Mouse (Mus musculus): ENCODE data around the gene Fam25c. TPM values are rescaled to one million over a fixed set of nuclear protein-coding genes. Genes with fewer than 3 reads are reported as not detected.
"Not testable (repeated sequence)": the region's sequence is repeated elsewhere in the genome, so short reads cannot be mapped to it uniquely, and the experiment has no call there.

Gene Fam25c
- not detected for total RNA-seq (2022)

DNA sequence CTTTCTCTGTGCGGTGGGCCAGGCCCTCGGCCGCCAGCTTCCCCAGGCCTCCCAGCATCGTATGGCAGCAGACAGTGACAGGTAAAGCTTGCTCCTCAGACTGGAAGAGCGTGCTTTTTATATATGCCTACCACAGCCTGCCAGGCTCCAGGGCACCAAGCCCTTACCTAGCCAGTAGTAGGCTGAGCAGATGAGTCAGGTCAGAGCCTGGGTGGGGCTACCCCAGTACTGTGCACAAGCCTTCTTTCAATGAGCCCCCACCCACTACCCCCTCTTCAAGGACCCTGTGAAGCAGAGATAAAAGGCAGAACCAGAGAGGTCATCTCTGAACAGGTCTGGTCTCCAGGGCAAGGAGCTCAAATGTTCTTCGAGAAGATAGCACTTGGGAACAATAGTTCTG lies at the start of gene Fam25c:
Fam25c (minus strand) TSS at position 133 of the 400 bp plus-strand sequence.
- DNase-seq (ENCODE audit: low spot score): no peak

DNA sequence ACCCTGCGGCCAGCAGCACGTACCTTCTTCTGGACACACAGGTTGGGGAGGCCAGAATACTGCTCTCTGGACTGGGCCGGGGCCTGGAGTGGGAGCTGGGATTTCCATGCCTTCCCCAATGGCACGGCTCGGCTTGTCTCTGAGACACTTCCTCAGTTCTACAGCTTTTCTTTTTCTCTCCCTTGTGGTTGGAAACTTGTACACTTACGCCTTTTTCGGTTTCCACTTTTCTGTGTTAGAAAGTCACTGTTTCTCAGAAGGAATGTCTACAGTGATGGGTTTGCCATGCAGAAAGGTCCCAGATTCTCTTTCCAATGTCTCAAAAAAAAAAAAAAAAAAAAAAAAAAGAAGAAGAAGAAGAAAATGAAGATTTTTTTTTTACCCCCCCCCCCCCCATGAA lies 48.2 kb upstream of the Fam25c start:
- DNase-seq (ENCODE audit: low spot score): no peak

DNA sequence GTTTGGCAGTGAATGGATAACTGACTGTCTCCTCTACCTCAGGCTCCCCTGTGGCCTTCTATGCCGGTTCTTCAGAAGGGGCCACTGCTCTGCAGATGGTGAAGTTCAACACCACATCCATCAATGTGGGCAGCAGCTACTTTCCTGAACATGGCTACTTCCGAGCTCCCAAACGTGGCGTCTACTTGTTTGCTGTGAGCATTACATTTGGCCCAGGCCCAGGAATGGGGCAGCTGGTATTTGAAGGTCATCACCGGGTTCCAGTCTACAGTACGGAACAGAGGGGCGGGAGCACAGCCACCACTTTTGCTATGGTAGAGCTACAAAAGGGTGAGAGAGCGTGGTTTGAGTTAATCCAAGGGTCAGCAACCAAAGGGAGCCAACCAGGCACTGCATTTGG lies 47.6 kb upstream of the Fam25c start:
- DNase-seq (ENCODE audit: low spot score): no peak

DNA sequence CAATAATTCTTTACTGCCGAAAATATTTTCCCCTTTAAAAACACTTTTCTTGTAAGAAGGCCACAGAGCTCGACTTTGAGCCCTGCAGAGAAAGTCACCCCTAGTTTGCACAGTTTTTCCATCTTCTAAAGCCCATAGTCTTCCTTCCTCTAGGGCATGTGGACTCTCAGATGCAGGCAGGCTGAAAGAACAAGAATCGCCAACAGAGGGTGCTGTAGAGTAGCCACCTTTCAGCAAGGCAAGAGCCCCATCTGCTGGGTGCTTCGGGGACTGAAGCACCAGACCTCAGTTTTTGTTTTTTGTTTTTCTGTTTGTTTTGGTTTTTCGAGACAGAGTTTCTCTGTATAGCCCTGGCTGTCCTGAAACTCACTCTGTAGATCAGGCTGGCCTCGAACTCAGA lies 45.9 kb upstream of the Fam25c start:
- peak; percentile 84 for DNase-seq (ENCODE audit: low spot score)

DNA sequence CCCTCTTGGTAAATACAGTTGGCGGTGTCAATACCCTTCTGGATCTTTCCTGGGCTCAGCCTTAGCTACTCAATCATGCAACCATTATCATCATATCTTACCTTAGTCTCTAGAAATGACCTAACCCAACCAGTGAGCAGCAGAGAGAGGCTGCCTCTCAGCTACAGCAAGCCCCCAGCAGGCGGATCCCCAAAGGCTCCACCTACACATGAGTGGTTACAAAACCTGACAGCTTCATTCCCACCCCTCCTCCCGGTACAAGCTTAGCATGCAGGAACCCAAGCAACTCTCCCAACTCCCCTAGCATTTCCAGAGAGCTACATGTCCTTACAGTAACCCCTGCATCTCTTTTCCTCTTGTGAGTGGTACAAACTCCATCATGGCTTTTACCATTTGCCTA lies 44.8 kb upstream of the Fam25c start:
- DNase-seq (ENCODE audit: low spot score): no peak

DNA sequence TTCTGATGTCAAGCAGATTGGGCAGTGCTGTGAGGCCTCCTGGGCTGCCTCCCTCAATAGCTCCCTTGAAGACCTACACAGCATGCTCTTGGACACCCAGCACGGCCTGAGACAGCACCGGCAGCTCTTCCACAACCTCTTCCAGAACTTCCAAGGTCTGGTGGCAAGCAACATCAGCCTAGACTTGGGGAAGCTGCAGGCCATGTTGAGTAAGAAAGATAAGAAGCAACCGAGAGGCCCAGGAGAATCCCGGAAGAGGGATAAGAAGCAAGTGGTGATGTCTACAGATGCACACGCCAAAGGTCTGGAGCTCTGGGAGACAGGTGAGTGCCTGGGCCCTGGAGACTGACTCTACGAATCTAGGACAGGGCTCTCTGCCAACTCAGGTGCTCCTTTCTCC lies 44.1 kb upstream of the Fam25c start:
- no peak for DNase-seq (ENCODE audit: low spot score)

DNA sequence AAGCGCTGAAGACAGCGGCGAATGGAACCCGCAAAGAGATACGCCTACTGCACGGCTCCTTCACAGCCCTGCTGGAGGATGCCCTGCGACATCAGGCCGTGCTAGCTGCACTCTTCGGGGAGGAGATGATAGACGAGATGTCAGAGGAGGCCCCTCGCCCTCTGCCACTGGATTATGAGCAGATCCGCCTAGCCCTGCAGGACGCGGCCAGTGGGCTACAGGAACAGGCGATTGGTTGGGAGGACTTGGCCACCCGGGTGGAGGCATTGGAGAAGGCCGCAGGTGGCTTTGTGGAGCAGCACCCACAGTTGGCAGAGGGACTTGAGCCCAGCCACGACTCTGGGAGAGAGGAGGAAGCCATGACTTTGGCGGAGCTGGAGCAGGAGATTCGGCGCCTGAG lies 43.7 kb upstream of the Fam25c start:
- DNase-seq (ENCODE audit: low spot score): no peak

DNA sequence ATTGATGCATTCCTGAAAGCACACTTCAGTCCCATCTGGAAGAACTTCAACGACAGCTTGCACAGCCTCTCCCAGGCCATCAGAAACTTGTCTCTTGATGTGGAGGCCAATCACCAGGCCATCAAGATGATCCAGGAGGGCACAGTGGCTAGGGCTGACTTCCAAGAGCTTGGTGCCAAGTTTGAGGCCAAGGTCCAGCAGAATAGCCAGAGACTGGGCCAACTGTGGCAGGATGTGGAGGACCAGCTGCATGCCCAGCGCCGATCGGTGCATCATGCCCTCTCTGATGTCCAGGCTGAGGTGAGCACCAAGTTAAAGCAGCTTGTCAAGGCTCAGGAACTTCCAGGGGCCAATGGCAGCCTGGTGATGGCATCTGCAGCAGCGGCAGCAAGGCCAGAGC lies 42.6 kb upstream of the Fam25c start:
- DNase-seq (ENCODE audit: low spot score): no peak

DNA sequence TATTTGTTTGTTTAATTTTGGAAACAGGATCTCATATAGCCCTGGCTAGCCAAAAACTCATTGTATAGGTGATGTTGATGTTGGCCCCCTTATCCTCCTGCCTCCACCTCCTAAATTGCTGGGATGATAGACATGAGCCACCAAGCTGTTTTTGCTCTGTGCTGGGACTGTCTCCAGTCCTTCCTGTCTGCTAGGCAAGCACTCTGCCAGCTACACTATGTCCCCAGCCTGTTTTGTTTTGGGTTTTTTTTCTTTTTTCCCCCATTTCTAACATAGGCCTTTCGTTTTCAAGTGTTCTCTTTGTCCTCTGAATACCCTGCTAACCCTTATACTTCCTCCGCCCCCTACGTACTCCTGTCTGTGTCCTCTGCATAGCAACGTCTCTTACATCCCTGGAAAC lies 38.1 kb upstream of the Fam25c start:
- DNase-seq (ENCODE audit: low spot score): no peak

DNA sequence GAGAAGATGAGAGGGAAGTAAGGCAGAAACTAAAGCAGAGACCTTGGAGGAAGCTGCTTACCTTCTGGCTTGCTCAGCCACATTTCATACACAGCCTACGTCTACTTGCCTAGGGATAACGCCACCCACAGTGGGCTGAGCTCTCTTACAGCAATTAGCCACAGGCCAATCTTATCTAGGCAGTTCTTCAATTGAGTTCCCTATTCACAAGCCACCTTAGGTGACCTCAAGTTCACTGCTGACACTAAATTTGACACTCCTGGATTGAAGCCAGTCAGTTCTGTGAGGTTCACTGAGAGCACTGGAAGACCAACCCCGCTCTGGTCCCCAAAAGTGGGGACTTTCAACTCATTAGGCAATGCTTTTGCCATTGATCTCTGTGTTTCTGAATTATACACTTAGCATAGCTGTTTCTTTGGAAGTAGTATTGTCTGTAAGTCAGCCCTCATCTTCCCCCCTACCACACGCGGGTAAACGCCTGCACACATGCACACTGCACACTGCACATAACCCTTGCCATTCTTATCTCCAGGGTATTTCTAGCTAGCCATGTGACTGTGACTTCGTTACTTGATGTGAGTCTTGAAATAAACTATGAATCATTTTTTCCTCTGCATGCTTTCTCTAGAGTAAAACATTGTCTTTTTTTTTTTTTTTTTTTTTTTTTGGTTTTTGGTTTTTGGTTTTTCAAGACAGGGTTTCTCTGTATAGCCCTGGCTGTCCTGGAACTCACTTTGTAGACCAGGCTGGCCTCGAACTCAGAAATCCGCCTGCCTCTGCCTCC lies 27.9 kb upstream of the Fam25c start:
- no peak for DNase-seq (ENCODE audit: low spot score)

DNA sequence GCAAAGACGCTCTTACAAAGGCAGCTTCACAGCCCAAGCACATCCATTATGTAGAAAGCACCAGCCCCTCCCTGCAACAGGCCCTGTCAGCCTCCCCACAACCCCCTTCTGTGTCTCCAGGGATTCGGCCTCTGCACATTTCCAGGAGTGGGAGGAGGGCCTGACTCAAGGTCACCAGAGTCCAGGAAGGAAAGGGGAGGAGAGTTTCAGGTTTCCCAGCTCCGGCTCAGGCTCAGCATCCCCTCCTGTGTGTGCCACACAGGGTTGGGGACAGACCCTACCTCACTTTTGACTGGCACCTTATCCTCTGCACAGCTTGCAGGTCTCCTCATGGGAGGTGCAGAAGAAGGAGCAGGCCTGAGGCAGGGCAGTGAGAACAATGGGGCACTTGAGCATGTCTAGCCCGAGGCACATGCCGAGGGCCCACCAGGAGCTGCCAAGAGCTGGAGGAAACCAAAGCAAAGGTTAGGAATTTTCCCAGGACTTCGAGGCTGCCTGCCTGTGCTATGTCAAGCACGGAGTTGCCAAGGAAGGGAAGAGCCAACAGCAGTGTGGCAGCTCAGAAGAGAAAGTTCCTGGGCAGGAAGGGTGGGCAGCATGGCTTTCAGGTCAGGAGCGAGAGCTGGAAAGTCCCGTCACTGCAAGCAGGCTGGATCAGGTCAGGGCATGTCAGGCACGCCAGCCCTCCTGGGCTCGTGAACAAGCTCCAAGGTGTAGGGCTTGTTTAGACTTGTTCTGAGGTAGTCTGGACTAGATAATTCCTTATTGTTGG lies 23.5 kb upstream of the Fam25c start:
- DNase-seq (ENCODE audit: low spot score): peak; percentile 79

DNA sequence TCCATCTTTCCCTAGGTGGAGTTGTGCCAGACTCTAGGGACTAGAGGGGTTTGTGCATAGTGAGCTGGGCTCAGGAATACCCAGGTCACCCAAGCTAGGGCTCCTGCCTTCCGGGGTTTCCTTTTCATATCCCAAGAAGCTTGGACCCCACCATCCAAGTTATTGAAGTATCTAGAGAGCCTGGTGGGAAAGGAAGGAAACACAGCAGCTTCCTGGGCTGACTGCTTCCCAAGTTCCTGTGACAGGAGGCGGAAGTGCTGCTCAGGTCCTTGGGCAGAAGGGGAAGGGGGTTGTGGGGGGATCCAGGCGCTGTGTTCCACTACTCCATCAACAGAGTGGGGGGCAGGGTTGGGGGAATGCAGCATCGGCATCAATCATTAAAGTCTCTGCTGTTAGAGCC lies 21.9 kb upstream of the Fam25c start:
- DNase-seq (ENCODE audit: low spot score): peak; percentile 48

DNA sequence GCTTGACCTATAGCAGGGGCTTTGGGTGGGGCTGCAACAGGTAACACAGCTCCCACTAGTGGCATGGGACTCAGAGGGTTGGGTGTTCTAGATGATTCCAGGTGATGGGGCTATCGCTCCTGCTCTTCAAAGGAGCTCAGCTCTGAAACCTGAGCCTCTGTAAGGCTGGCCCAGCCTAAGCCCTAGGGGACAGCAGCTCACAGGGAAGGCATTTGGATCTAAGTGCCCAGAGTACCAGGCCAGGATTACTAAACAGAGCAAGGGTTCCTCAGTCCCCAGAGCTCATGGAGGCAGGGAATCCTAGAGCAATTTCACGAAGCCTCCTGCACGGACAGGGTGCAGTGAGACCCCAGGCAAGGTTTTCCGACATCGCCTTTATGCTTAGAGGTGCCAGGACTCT lies 20.7 kb upstream of the Fam25c start:
- DNase-seq (ENCODE audit: low spot score): no peak

DNA sequence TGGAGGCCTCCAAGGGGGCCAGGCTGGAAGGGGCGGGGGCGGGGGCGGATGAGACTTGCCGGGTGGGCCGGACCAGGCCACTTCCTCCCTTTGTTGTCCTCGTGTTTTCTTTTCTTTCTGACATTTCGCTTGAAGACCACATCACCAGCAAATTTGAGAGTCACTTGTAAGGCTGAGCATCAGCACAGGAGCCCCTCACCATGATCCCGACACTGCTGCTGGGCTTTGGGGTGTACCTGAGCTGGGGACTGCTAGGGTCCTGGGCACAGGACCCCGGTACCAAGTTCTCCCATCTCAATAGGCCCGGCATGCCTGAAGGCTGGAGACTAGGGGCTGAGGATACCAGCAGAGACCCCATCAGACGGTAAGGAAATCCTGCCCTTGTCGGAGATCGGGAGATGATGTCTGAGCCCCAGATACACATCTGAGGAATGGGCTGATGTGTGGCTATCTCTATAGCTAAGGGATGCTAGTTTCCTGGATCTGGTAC lies 20.2 kb upstream of the Fam25c start, which contains the start of gene Mmrn2:
Mmrn2 (plus strand) TSS at position 51 of the 490 bp plus-strand sequence.
- peak; percentile 19 for DNase-seq (ENCODE audit: low spot score)

DNA sequence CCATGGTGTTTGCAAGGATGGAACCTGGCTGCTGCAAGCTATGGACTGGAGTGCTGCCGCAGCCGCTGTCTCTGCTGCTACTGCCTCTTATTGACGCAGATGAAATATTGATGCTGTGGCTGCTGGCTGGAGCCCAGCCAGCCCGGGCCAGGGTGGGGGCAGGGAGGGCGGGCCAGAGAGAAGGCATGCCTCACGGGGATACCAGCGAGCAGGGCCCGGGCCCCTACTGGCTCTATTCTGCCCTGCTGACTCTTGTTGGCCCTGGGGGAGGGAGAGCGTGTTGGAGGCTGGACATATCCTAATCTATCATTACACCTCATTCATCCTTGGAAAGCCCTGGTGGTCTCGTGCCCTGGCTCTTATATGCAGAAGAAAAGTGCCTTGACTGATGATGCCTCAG lies 19.3 kb upstream of the Fam25c start, which contains the start of gene Sncg:
Sncg (minus strand) TSS at position 213 of the 400 bp plus-strand sequence.
- DNase-seq (ENCODE audit: low spot score): no peak

DNA sequence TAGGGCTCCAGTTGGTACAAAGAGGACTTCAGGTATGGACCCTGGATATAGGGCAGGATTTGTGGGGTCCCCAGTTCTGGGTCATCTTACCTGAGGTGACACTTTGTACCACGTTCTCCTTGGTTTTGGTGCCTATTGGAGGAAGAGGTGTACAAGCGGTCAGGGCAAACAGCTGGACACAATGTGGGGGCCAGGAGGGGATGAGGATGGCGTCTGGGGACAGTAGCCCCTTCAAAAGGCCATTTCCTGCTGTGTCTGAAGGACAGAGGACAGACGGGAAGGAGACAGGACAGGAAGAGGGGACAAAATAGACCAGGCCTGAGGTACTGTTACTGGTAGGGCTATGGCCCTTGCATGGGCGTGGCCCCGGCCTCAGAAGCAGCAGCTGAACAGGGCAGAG lies 18.3 kb upstream of the Fam25c start:
- DNase-seq (ENCODE audit: low spot score): no peak

DNA sequence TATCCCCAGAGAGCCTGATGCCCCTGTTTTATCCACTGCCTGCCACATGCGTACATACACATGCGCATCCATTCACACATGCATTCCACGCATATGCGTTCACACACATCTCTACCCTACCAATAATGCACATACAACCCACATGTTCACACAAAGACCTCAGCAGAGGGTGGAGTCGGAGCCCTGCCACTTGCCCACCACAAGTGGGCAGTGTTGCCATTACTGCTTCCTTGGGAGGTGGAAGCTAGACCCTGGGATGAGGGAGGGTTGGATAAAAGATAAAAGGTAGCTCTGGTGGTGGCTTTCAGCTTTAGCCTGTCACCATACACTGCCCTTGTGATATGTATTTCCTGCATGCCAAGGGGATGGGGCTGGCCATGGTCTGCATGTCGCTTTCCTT lies 17.4 kb upstream of the Fam25c start:
- peak; percentile 68 for DNase-seq (ENCODE audit: low spot score)

DNA sequence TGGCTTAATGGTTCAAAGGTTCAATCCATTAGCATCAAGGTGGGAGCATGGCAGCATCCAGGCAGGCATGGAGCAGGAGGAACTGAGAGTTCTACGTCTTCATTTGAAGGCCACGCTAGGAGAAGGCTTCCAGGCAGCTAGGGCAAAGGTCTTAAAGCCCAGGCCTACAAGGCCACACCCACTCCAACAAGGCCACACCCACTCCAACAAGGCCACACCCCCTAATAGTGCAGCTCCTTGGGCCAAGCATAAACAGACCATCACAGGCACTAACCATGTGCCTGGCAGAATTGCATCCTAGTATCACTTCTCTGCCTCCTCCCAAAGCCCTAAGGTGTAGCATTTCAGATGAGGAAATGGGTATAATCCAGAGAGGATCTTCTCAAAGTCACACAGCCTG lies 16.5 kb upstream of the Fam25c start:
- no peak for DNase-seq (ENCODE audit: low spot score)

DNA sequence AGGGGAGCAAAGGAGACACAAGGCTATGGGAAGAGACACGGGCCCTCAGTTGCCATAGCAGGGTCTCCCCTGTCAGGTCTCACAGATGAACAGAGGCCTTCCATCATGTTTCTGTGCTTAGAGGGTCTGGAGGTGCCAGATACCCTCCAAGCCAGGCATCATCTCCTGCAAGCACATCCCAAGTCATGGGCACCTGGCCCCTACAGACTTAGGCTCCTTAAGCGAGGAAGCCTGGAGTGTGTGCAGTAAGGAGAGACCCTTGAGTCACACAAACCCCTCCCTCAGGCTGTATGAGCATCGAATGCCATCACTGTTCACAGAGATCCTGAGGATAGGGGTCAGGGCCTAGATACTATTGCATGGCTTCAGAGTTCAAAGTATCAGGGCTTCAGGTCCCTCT lies 15.7 kb upstream of the Fam25c start:
- DNase-seq (ENCODE audit: low spot score): no peak

DNA sequence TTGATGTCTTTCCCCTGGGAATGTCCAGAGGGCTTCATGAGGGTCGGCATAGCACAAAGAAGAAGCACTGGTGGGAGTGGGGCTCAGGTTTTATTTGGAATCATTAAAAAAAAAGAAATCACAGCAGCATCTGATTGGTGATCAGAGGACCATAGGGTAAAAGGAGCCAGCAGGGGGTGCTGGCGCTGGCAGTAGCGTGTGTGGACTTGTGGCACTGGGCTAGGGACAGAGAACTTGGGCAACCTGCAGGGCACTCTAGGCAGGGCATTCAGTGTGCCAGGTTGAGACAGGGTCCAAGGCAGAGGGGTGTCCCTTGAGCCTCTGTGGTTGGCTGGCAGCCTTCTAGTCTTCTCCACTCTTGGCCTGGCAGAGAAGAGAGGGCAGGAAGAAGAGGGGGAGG lies 15.0 kb upstream of the Fam25c start:
- no peak for DNase-seq (ENCODE audit: low spot score)

DNA sequence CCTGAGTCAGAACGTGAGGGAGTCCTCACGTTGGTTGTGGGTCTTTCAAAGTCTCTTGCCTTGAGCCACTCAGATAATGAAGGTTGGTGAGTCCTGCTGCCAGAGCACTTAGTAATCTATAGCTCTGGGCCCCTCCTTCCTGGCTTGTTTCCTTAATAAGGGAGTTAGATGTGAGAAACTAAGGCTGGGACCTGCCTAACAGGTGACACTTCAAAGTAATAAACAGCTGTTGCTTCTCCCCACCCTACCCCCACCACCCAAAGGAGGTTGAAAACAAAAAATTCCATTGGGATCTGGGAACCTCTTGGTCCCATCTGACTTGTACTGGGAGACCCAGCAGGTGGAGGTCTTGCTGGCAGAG lies 9.9 kb upstream of the Fam25c start:
- DNase-seq (ENCODE audit: low spot score): no peak

DNA sequence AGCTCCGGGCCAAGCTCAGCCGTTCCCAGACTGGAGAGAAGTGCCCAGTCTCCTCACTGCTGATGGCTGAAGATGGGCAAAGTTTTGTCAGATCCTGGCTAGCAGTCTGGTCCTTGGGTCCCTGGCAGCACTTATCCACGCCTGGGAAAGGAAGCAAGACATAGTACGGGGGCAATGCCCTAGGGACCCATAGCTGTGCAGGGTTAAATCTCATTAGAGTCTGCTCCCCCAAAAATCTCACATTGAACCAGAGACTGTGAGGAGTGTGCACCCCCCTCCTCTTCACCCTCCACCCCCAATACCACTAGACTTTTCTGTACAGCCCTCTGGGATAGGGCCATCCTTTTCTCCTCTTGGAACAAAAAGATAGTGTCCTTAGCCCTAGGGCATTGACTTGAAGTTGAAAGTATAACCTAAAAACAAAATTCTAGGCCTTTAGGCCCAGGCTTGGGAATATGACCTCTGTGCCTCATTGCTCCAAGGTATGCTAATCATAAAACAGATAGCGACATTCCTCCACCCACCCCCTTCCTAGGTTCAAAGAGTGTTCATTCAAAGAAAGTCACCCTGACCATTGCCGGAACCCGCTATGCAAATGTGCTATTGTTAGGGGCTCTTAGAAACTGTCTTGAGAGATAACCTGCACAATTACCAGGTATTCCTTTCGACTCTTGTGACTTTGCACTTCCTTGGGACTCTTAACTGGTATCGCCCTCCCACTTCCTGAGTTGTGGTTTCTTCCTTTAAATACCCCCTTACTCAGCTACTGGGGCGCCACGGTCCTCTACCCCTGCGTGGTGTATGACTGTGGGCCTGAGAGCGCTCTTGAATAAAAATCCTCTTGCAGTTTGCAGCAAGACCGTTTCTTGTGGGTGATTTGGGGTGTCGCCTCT lies 9.3 kb upstream of the Fam25c start:
- DNase-seq (ENCODE audit: low spot score): not testable (repeated sequence)
